Mouse (Mus musculus) cerebellum, adult 2 months (tissue): ENCODE measurements around the gene Ankrd11.

Experiments
- CTCF ChIP-seq: fragments of 200-500 bp; IDR thresholded peaks from 2 replicates; pipeline ENCODE4 v1.5.1; 2011; ENCODE audit warnings: low read depth, mild to moderate bottlenecking, control low read depth, low read length, moderate library complexity, borderline replicate concordance; ENCODE audit not compliant: insufficient read depth
- POLR2A ChIP-seq: fragments of 200-500 bp; IDR thresholded peaks from 2 replicates; pipeline ENCODE4 v1.6.1; 2011; ENCODE audit warnings: low read length, control low read depth, borderline replicate concordance; ENCODE audit not compliant: insufficient read depth

DNA sequence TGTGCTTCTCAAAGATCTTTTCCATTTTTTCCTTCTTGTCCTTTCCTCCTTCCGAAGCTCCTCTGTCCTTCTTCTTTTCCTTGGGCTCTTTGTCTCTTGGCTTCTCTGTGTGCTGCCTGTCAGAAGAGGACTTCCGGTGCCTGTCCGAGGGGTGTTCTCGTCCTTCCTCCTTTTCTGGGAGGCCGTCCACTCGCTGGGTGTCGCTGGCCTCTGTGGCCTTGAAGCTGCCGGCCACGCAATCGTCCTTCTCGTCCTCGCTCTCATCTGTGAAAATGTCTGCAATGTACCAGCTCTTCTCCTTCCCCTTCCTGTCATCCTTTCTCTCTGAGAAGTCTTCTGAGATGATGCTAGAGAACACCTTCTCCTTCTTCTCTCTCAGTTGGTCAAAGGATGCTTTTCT, 148.6 kb downstream of the Ankrd11 start:
- TF ChIP-seq CTCF: no peak
- no peak for TF ChIP-seq POLR2A
